Mouse (Mus musculus) effector memory CD4-positive, alpha-beta T cell, adult 7 months (primary cell): Measurements from ENCODE around the gene Sult6b1. TPM values are rescaled to one million over a fixed set of nuclear protein-coding genes. Genes with fewer than 3 reads are reported as not detected.

Source experiments
- polyA plus RNA-seq: library from polyadenylated mRNA; unstranded; fragments of 100-300 nt; shearing (Covaris generic); gene quantifications from one replicate; pipeline ENCODE4 v1.2.1, GENCODE M21; 2017

The Sult6b1 gene
- not detected for polyA plus RNA-seq

GRCm38 (mm10) chr17:78906892-78907291 is at the start of gene Sult6b1:
Sult6b1 (minus strand) TSS chr17:78906992.

GRCm38 (mm10) chr17:78936466-78937228 is 29.9 kb upstream of the Sult6b1 start, which contains the start of the genes Cebpz and Ndufaf7:
Cebpz (minus strand) TSS chr17:78937066.
Ndufaf7 (plus strand) TSS chr17:78937136.

DNA sequence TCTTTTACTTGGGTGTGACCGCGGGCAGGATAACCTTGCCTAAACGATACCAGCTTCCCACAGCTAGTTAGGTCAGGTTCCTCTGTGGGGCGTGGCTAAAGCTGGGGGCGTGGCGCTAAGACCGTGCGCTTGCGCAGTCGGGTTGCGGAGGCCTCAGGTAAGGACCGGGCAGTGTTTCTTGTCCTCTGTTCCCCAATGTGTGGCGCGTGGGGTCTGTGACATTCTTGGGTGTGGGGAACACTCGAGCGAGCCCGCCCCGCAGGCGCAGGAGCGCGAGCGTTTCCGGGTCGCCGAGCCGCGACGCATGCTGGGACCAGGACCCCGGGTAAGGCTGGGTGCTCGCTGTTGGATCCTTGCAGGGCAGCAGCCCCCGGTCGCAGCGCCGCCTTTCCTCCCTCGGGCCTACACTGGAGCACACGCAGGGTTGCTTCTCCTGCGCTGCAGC is 9.6 kb upstream of the Sult6b1 start, which contains the start of gene Cebpzos:
Gene Cebpzos (plus strand): TSS at position 132 of the 445 bp plus-strand sequence.

GRCm38 (mm10) chr17:78882401-78883112 is 24.2 kb downstream of the Sult6b1 start, which contains the start of gene Eif2ak2:
Eif2ak2 (minus strand) TSS chr17:78882573.

DNA sequence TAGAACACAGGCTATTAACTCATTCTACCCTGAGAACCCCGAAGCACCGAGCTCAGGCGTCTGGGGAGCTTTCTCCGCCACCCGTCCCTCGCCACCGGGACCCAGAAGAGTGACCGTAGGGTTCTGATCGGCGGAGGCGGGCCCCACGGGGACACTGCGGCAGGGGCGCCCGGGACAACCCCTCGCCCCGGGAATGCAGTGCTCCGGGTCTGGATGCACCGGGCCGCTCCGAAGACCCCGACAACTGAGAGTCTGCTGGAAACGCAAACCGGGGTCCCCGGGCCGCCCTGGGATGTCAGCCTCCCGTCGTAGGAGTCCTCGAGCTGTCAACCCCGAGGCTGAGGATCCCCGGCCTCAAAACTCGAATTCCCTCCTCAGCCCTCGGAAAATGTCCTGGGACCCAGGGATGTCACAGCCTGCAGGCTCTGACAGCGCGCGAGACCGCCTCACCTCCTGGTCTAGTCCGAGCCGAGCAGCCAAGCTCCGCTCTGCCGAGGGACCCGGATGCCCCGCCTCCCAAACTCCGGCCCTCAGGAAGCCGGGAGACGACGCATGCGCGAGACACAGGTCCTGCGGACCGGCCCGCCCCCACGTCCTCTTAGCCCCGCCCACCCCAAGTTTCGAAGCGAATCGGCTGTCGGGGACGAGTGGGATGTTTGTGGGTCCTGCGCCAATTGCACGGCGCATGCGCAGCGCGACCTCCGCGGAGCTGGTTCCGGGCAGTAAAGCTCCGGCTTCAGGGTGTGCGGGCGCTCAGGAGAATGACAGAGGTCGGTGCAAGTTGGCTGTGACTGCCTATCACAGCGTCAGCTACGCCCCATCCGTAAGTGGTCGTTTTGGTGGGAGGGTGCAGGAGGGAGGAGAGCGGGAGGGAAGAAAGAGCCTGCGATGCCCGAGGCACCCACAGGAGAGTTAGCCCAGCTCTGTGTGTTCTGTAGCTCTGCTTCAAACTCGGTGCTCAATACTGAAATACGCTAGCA is 71.6 kb downstream of the Sult6b1 start, which contains the start of the genes Heatr5b and Gpatch11:
Gene Heatr5b (minus strand): TSS at position 509 of the 980 bp plus-strand sequence.
Gene Gpatch11 (plus strand): TSS at position 712 of the 980 bp plus-strand sequence.

Other genes starting within 250 kb of the Sult6b1 start
- gene Strn, start 169.8 kb downstream of the Sult6b1 start, polyA plus RNA-seq: 17.9 TPM
- gene Heatr5b, start 71.6 kb downstream of the Sult6b1 start, polyA plus RNA-seq: 18.2 TPM
- 46.6 TPM for gene Gpatch11, start 71.4 kb downstream of the Sult6b1 start, polyA plus RNA-seq
- gene Eif2ak2, start 24.4 kb downstream of the Sult6b1 start, polyA plus RNA-seq: 5.3 TPM
- 22.8 TPM for gene Cebpzos, start 9.5 kb upstream of the Sult6b1 start, polyA plus RNA-seq
- 105 TPM for gene Cebpz, start 30.1 kb upstream of the Sult6b1 start, polyA plus RNA-seq
- 20.5 TPM for gene Ndufaf7, start 30.1 kb upstream of the Sult6b1 start, polyA plus RNA-seq
- 24.4 TPM for gene Prkd3, start 113.8 kb upstream of the Sult6b1 start, polyA plus RNA-seq
- gene Qpct, start 144.9 kb upstream of the Sult6b1 start, polyA plus RNA-seq: 13.7 TPM